ENCODE assay signal across 15 mouse cellular contexts in the genomic region with DNA sequence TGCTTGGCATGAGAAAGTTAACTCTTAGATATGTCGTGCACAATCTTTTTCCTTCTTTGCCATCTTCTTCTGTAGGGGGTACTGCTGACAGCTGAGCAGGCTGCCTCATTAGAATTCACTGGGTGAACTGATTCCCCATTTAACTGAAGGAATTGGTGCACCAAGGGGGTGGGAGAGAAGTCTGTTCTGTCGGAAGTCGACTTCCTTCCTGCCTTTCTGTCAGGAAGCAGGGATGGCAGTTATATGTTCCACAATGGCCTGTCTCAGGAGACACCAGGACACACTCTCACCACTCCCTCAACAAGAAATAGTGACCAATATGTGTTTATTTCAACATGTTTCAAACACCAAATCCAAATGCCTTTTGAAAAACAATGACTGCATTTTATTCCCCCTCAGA.
"Had no signal": no experiment of that assay in that cellular context is flagged by ENCODE, and none has a peak within 500 bp of the region (broad histone marks: within the 10 kb centered on the region; RNA-seq: fewer than 3 reads in every experiment).

No protein-coding gene starts in this region.

- H3K27ac ChIP-seq: intestine, embryonic 15.5 days; kidney, postnatal 0 days; limb, embryonic 13.5 days; liver, embryonic 14.5 days; midbrain, embryonic 12.5 days; neural tube, embryonic 13.5 days; stomach, embryonic 15.5 days had no signal

- H3K9ac ChIP-seq: intestine, embryonic 15.5 days; limb, embryonic 13.5 days; liver, embryonic 14.5 days; midbrain, embryonic 12.5 days; neural tube, embryonic 13.5 days; stomach, embryonic 15.5 days had no signal

- DNase-seq: left cerebral cortex, postnatal 4 days; lung, adult 18-20 months; lung, postnatal 4 days; retina, postnatal 1 day; right cerebral cortex, postnatal 4 days; thymus, adult 2 months; thymus, postnatal 25 days had no signal

- H3K4me1 ChIP-seq: intestine, embryonic 15.5 days; limb, embryonic 13.5 days; midbrain, embryonic 12.5 days; neural tube, embryonic 13.5 days; stomach, embryonic 15.5 days had no signal

- H3K9me3 ChIP-seq: intestine, embryonic 15.5 days; limb, embryonic 13.5 days; midbrain, embryonic 12.5 days; neural tube, embryonic 13.5 days; stomach, embryonic 15.5 days had no signal

- H3K4me2 ChIP-seq: intestine, embryonic 15.5 days; limb, embryonic 13.5 days; midbrain, embryonic 12.5 days; neural tube, embryonic 13.5 days; stomach, embryonic 15.5 days had no signal

- H3K27me3 ChIP-seq: intestine, embryonic 15.5 days; midbrain, embryonic 12.5 days; neural tube, embryonic 13.5 days; stomach, embryonic 15.5 days had no signal

- H3K36me3 ChIP-seq: intestine, embryonic 15.5 days; limb, embryonic 13.5 days; midbrain, embryonic 12.5 days; neural tube, embryonic 13.5 days; stomach, embryonic 15.5 days had no signal

- ATAC-seq: intestine, embryonic 15.5 days; midbrain, embryonic 16.5 days had no signal

- H3K4me3 ChIP-seq: intestine, embryonic 15.5 days; limb, embryonic 13.5 days; midbrain, embryonic 12.5 days; neural tube, embryonic 13.5 days; stomach, embryonic 15.5 days had no signal
